Mouse (Mus musculus) frontal cortex, adult 2 months (tissue): ENCODE data around the gene Ptprh. TPM values are rescaled to one million over a fixed set of nuclear protein-coding genes. Genes with fewer than 3 reads are reported as not detected.

Experiments
- DNase-seq, 2 experiments: peaks; one replicate each; pipeline ENCODE4 v3.0.0; 2022; ENCODE audit warnings: low spot score in 1 of 2; ENCODE audit errors: extremely low spot score in 1 of 2
- polyA plus RNA-seq: library from polyadenylated mRNA; depleted of rRNA; stranded (reverse); fragments of >200 nt; gene quantifications from 2 replicates; pipeline ENCODE4 v1.2.3, GENCODE M21; 2012

Ptprh gene
- polyA plus RNA-seq, 1 experiment: 1.00 TPM

- DNase-seq: peak in 1 of 2 experiments; percentile 79
Observed at GRCm38 (mm10) chr7:4526341-4527301, 77.2 kb downstream of the Ptprh start.

DNA sequence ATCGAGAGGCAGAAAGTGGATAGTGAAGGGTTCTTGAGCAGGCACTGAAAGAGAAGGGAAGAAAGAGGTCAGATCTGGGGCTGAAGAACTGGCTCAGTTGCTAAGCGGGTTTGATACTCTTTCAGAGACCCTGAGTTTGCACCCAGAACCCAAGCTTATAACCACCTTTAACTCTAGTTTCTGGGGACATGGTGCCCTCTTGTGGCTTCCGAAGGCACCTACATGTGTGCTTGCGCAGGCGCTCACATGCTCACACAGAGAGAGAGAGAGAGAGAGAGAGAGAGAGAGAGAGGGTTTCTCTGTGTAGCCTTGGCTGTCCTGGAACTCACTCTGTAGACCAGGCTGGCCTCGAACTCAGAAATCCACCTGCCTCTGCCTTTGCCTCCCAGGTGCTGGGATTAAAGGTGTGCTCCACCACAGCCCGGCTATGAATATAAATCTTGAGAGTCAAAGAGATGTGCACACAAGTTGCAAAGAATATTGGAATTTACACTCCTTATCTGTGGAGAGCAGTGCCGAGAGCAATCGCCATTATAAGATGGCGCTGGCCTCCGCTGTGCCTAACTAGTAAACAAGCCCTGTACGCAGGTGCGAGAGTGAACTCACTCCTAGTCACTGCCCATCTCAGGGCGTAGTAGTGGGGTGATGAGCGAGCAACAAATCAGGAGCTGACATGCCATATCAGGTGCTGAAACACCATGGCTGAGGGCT, 79.5 kb downstream of the Ptprh start, which contains the start of gene Tnni3:
Gene Tnni3 (minus strand): TSS at position 18 of the 711 bp plus-strand sequence.
- peak in 1 of 2 experiments; percentile 60 for DNase-seq

DNA sequence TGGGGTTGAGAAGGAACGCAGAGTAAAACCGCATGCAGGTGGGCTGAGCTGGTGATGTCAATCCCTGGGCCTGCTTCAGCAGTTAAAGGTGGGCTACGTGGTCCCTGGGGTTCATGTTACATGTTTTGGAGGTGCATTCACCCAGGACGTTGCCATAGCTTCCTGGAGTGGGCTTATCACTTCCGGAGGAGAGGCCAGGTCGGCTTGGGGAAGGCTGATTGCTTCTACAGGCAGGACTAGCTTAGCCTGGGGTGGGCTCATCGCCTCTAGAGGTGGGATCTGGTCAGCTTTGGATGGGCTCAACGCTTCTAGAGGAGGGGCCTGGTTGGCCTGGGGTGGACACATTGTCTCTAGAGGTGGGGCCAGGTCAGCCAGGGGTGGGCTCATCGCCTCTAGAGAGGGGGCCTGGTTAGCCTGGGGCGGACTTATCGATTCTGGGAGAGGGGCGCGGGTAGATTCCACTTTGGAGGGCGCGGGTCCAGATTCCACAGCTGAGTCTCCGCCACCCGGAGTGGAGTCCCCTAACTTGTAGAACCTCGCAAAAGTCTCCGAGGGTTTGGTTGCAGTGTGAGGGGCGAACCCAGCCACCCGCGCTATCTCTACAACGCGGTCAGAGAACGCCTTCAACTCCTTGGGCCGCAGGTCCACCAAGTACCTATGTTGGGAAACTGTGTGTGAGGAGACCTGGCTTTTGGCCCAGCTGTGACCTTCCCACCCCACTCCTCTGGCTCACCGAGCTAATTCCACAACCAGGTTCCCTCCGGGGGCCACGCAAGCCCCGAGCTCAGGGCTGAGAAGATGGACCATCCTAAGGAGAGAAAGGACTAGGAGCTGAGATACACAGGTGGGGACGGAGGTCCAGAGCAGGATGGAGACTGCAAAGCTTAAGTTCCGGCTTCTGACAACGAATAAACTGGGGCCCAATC, 80.4 kb downstream of the Ptprh start:
- DNase-seq: no peak

GRCm38 (mm10) chr7:4522292-4522691, 81.5 kb downstream of the Ptprh start:
- DNase-seq: no peak

DNA sequence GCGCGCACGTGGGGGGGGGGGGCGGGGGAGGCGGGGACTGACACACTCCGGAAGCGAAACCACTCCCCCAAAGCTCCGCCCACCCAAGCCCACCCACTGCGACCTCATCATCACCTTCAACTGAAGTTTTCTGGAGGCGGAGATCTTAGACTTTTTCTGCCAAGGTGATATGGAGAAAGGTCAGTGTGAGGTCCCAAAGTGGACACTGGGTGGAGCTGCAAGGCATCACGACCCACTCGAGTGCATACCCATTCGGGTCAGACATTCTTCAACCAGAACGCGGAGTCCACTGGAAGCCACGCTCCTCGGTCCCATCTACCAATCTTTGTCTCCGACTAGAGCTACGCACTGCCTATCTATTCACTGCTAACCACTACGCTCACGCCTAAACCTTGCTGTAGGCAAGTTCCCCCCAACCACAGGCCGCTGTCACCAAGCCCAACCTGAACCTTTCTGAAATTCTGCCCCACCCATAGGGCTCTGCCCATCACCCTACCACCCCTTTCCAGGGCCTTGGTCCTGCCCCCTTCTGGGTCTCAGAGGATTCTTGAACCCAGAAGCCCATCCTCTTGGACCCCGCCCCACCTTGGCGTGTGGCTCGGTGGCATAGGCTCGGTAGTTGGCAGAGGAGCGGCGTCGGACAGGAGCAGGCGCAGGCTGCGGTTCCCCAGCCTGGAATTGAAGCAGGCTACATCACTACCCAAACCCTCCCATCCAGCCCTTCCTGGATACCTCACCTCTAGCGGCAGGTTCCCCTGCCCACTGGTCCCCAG, 82.4 kb downstream of the Ptprh start:
- DNase-seq: no peak

GRCm38 (mm10) chr7:4518487-4518886, 85.4 kb downstream of the Ptprh start:
- no peak for DNase-seq

DNA sequence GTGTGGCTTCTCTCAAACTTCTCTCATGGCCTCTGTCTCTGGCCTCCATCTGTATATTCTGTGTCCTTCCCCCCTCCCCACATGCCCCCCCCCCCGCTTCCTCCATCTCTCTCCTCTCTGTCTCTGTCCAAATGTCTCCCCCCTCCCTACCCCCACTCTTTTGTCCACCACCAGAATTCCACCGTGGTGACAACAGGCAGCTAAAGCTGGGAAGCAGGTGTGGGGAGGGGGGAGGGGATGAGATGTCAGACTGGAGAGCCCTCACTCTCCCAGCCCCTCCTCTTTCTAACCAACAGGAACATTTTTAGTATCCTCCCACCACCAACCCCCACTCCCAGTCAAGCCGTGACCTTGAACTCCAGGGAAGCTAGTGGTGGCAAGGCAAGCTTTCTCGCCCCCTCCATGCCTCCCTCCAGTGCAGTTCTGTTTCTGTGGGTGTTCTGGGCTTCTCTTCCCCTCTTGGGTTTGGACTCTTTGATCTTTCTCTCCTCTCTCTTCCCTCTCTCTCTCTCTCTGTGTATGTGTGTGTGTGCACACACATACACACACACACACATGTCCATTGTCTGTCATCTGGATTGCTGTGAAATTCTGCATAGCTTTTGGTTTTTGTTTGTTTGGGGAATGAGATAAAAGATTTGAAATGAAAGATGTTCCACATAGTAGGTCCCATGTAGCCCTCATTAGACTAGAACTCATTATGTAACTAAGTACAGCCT, 87.3 kb downstream of the Ptprh start, which contains the start of gene Tnnt1:
Gene Tnnt1 (minus strand): TSS at position 51 of the 719 bp plus-strand sequence.
- DNase-seq: no peak

GRCm38 (mm10) chr7:4515853-4516252, 88.0 kb downstream of the Ptprh start:
- no peak for DNase-seq

DNA sequence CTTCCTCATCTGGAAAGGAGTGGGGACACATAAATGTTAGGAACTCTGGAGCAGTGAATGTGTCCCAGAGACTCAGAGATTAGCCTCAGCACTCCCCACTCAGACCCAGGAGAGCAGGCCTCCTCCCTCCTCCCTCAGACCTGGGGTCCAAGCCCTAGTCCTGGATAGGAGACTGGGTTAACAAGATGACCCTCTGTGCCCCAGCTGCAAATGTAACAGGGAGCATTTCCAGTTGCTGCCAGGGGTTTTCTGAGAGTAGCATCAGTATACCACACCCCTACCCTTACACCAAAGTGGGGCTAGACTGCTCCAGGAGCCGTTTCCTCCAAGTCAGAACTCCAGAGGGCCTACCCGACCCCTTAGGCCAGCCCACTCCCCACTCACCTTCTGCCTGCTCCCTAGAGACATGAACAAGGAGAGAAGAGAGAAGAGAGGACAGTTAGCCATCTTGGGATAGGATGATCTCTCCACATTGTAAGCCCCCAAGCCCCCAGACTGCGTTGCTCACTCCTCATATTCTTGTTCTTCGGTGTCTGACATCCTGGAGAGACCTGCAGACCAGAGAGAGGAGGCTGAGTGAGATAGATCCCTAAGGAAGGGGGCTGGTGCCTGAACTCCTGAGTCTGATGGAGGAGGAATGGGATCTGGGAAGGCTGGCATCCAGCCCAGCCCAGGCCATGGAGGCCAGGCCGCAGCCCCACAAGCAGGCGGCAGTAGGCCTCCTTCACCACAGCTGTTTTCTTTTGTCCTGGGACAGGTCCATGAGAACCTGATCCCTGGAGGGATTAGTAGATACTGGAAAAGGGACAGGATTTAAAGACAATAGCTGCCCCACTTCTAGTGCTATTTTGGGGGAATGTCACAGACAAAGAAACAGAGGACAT, 89.8 kb downstream of the Ptprh start:
- no peak for DNase-seq

DNA sequence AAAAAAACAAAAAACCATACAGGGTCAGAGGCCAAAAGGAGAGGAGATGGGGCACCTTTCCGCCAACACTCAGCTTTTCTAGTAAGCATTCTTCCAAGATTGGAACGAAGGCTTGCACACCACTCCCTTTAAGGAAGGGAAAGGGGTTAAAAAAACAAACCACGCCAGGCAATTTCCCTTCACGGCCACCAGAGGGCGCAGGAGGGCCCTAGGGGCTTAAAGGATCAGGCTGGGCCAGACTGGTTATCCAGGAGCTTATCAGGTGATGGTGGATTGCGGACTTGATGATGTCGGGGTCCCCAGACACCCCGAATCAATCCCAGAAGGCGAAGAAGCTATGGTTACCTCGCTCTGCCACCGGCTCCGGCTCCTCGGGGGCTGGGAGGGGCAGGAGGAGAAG, 90.6 kb downstream of the Ptprh start:
- DNase-seq: peak in 1 of 2 experiments; percentile 51

GRCm38 (mm10) chr7:4511489-4512224, 92.2 kb downstream of the Ptprh start:
- DNase-seq: no peak

GRCm38 (mm10) chr7:4509863-4510608, 93.8 kb downstream of the Ptprh start:
- DNase-seq: peak in 1 of 2 experiments; percentile 71

- DNase-seq: no peak
Observed at GRCm38 (mm10) chr7:4508739-4509116, 95.1 kb downstream of the Ptprh start.

DNA sequence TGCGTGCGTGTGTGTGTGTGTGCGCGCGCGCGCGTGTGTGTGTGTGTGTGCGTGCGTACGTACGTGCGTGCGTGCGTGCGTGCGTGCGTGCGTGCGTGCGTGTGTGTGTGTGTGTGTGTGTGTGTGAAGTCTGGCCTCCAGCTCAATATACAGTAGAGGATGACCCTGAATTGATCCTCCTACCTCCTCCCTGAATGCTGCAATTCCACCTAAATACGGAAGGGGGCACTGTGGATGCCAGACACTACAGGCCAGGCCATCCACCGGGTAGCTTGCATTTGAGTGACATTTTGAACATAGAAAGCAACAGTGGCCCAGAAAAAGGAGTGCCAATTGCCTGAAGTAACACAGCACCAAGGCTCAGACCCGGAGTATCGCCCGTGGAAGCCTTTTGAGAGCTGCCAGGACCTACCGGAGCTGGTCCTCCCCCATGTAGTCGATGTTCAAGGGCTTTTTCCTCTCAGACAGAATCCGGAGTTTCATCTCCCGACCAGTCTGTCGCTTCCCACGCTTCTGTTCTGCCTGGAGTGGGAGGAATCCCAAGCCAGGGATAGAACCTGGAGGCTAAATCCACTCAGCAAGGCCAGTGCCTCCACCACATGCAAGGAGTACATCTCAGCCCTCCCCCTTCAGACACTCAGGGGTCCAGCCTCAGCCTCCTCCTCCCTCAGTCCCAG, 95.6 kb downstream of the Ptprh start:
- DNase-seq: peak; percentile 44 to 65

DNA sequence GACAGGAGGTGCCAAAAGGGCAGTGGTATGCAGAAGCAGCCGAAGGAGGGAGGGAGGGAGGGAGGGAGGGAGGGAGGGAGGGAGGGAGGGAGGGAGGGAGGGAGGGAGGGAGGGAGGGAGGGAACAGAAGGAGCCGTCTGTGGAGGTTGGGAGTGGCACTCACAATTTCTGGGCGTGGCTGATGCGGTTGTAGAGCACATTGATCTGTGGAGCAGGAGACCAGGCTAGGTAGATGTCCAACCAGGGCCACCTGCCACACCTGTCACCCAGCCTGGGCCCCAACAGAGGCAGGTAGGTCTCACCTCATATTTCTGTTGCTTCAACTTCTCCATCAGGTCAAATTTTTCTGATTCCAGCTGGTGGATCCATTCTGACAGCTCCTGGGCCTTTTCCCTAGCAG, 96.6 kb downstream of the Ptprh start:
- DNase-seq: no peak
